Mouse (Mus musculus): Measurements from ENCODE around the gene 7530416G11Rik. TPM values are rescaled to one million over a fixed set of nuclear protein-coding genes. Genes with fewer than 3 reads are reported as not detected.

7530416G11Rik gene
- total and polyA plus RNA-seq, 3 experiments, result not detected

DNA sequence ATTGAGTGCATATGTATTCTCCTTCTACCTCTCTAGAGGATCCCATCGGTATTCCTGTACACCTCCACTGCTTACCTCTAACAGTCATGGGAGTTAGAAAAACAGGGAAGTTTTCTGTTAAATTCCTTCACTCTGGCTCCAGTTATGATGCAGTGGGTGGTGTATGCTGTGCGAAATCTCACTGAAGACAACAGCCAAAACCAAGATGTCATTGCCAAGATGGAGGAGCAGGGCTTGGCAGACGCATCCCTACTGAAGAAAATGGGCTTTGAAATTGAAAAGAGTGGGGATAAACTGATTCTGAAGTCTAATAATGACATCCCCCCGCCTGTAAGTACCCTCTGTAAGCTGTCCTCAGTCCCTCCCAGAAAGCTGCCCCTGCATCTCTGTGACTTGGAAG, 40.9 kb downstream of the 7530416G11Rik start:
- Histone ChIP-seq H3K27ac (ENCODE audit: insufficient read depth, low read depth) (no peak overlapping the region), H3K9ac (ENCODE audit: insufficient read depth, low read depth) (no peak overlapping the region), H3K4me1 (ENCODE audit: control insufficient read depth in 1 of 2, insufficient read depth in 2 of 2) (0 out of 4 replicates have a peak, but pooled peaks cover 0 to 4% of the 10 kb centered on the region in 2 experiments), H3K79me2 (replicated peaks; ENCODE audit: control insufficient read depth, extremely low read depth, insufficient read depth, poor library complexity, severe bottlenecking) (no peaks in the 10 kb centered on the region), H3K4me2 (ENCODE audit: insufficient read depth, low read depth, poor library complexity, severe bottlenecking) (no peak overlapping the region), H3K9me3 (replicated peaks; ENCODE audit: low read length) (no peaks in the 10 kb centered on the region), H3K4me3 (replicated peaks in 1 of 3; ENCODE audit: low read depth in 2 of 3, low read length in 2 of 3, poor library complexity in 1 of 3) (no peak overlapping the region), H3K27me3 (replicated peaks) (no peaks in the 10 kb centered on the region), H3K36me3 (replicated peaks in 1 of 2; ENCODE audit: control insufficient read depth in 1 of 2, insufficient read depth in 1 of 2, low read length in 1 of 2) (peaks cover 33 to 97% of the 10 kb centered on the region in 2 experiments)
- DNase-seq (ENCODE audit: extremely low read depth), result no peak
- dilution Hi-C loops (cut with MboI; ENCODE audit: extremely low pct_ligation_motif_present, extremely low pct_unique_long_range_greater_than_20kb, low sequenced_read_pairs) (no loop called here), in situ Hi-C loops (cut with MboI; ENCODE audit: low pct_ligation_motif_present, low pct_unique_long_range_greater_than_20kb, low sequenced_read_pairs) (no loop called here)
- TF ChIP-seq EP300 (IDR thresholded peaks at IDR 0.05; ENCODE audit: low read length), result no peak
- TF ChIP-seq HCFC1 (IDR thresholded peaks at IDR 0.05; ENCODE audit: low read depth, low read length), result no peak
- no peak for TF ChIP-seq SMC3 (IDR thresholded peaks at IDR 0.05; ENCODE audit: low read depth, low read length)
- TF ChIP-seq TBP (conservative IDR thresholded peaks at IDR 0.05; ENCODE audit: low read depth, low read length), result no peak
- TF ChIP-seq CHD1 (IDR thresholded peaks at IDR 0.05; ENCODE audit: low read depth, low read length), result no peak
- TF ChIP-seq IRF4 (IDR thresholded peaks at IDR 0.05; ENCODE audit: low read depth, low read length), result no peak
- no peak for TF ChIP-seq MAX (IDR thresholded peaks at IDR 0.05; ENCODE audit: low read length)
- TF ChIP-seq E2F4 (IDR thresholded peaks at IDR 0.05; ENCODE audit: insufficient replicate concordance, low read depth, low read length), result no peak
- TF ChIP-seq BHLHE40 (IDR thresholded peaks at IDR 0.05; ENCODE audit: low read depth, low read length), result no peak
- TF ChIP-seq CHD2 (IDR thresholded peaks at IDR 0.05; ENCODE audit: low read length), result no peak
- TF ChIP-seq RAD21 (IDR thresholded peaks at IDR 0.05; ENCODE audit: low read depth, low read length), result no peak
- no peak for TF ChIP-seq MAZ (IDR thresholded peaks at IDR 0.05; ENCODE audit: low read depth, low read length)
- TF ChIP-seq GABPA (IDR thresholded peaks at IDR 0.05; ENCODE audit: insufficient replicate concordance, low read depth, low read length), result no peak
- TF ChIP-seq ZMIZ1 (IDR thresholded peaks at IDR 0.05; ENCODE audit: low read depth, low read length), result no peak
- no peak for TF ChIP-seq RCOR1 (conservative IDR thresholded peaks at IDR 0.05; ENCODE audit: low read depth, low read length)
- no peak for TF ChIP-seq MYC (IDR thresholded peaks at IDR 0.05; ENCODE audit: low read depth, low read length)
- TF ChIP-seq PAX5 (IDR thresholded peaks at IDR 0.05; ENCODE audit: low read length), result no peak
- no peak for TF ChIP-seq POLR2A (IDR thresholded peaks at IDR 0.05; ENCODE audit: low read depth, low read length)
- no peak for TF ChIP-seq USF2 (conservative IDR thresholded peaks at IDR 0.05; ENCODE audit: low read depth, low read length)
- no peak for TF ChIP-seq ZC3H11A (IDR thresholded peaks at IDR 0.05; ENCODE audit: low read depth, low read length)

DNA sequence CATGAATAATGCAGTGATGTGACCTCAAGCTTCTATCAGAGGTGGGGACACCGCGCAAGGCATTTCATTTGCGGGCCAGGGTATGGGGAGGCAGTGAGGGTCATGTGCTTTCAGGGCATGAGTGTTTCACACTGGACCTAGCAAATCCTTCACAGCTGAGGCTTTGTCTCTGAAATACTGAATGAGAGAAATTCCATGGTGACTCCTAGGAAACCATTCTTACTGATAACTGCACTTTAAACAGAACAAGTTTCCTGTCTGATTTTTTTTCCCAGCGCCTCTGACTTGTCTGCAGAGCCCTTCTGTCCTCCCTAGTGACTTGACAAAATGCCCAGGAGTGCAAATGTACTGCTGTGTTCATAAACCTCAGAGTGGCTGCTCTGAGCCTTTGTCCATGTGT, 41.5 kb downstream of the 7530416G11Rik start:
- Histone ChIP-seq H3K9me3 (replicated peaks; ENCODE audit: low read length) (no peaks in the 10 kb centered on the region), H3K9ac (ENCODE audit: insufficient read depth, low read depth) (no peak overlapping the region), H3K79me2 (replicated peaks; ENCODE audit: control insufficient read depth, extremely low read depth, insufficient read depth, poor library complexity, severe bottlenecking) (no peaks in the 10 kb centered on the region), H3K4me1 (ENCODE audit: control insufficient read depth in 1 of 2, insufficient read depth in 2 of 2) (0 out of 4 replicates have a peak, but pooled peaks cover 0 to 4% of the 10 kb centered on the region in 2 experiments), H3K27ac (ENCODE audit: insufficient read depth, low read depth) (no peak overlapping the region), H3K4me3 (replicated peaks in 1 of 3; ENCODE audit: low read depth in 2 of 3, low read length in 2 of 3, poor library complexity in 1 of 3) (no peak overlapping the region), H3K4me2 (ENCODE audit: insufficient read depth, low read depth, poor library complexity, severe bottlenecking) (no peak overlapping the region), H3K36me3 (replicated peaks in 1 of 2; ENCODE audit: control insufficient read depth in 1 of 2, insufficient read depth in 1 of 2, low read length in 1 of 2) (peaks cover 35 to 97% of the 10 kb centered on the region in 2 experiments), H3K27me3 (replicated peaks) (no peaks in the 10 kb centered on the region)
- dilution Hi-C loops (cut with MboI; ENCODE audit: extremely low pct_ligation_motif_present, extremely low pct_unique_long_range_greater_than_20kb, low sequenced_read_pairs), result no loop called here
- in situ Hi-C loops (cut with MboI; ENCODE audit: low pct_ligation_motif_present, low pct_unique_long_range_greater_than_20kb, low sequenced_read_pairs), result no loop called here
- TF ChIP-seq TBP (conservative IDR thresholded peaks at IDR 0.05; ENCODE audit: low read depth, low read length) (no peak), ELF1 (IDR thresholded peaks at IDR 0.05; ENCODE audit: low read depth, low read length) (no peak), SMC3 (IDR thresholded peaks at IDR 0.05; ENCODE audit: low read depth, low read length) (no peak), ETS1 (conservative IDR thresholded peaks at IDR 0.05; ENCODE audit: low read depth, low read length) (no peak), USF1 (IDR thresholded peaks at IDR 0.05; ENCODE audit: low read depth, low read length) (no peak), TCF12 (IDR thresholded peaks at IDR 0.05; ENCODE audit: low read depth, low read length) (no peak), MAX (IDR thresholded peaks at IDR 0.05; ENCODE audit: low read length) (no peak), MEF2A (IDR thresholded peaks at IDR 0.05; ENCODE audit: borderline replicate concordance, low read depth, low read length) (no peak), CHD2 (IDR thresholded peaks at IDR 0.05; ENCODE audit: low read length) (no peak), NRF1 (IDR thresholded peaks at IDR 0.05; ENCODE audit: low read depth, low read length) (no peak), MYC (IDR thresholded peaks at IDR 0.05; ENCODE audit: low read depth, low read length) (no peak), BHLHE40 (IDR thresholded peaks at IDR 0.05; ENCODE audit: low read depth, low read length) (no peak), POLR2AphosphoS2 (IDR thresholded peaks at IDR 0.05; ENCODE audit: low read depth, low read length) (no peak), CHD1 (IDR thresholded peaks at IDR 0.05; ENCODE audit: low read depth, low read length) (no peak), ZMIZ1 (IDR thresholded peaks at IDR 0.05; ENCODE audit: low read depth, low read length) (no peak), MAZ (IDR thresholded peaks at IDR 0.05; ENCODE audit: low read depth, low read length) (no peak), E2F4 (IDR thresholded peaks at IDR 0.05; ENCODE audit: insufficient replicate concordance, low read depth, low read length) (no peak)
- no peak for DNase-seq (ENCODE audit: extremely low read depth)
